Mouse (Mus musculus): ENCODE results near the gene Apoh. TPM values are rescaled to one million over a fixed set of nuclear protein-coding genes. Genes with fewer than 3 reads are reported as not detected.

The Apoh gene
- total RNA-seq, 2 experiments from 2014 or later = 0.80 to 0.86 TPM

Other genes starting within 250 kb of the Apoh start
- 100 to 1,000 TPM; 230 to 239 TPM for gene Prkca, start 574 bp downstream of the Apoh start, total RNA-seq (2021)
- 10 to 100 TPM; 22.4 to 27.4 TPM for gene Cep112, start 81.8 kb downstream of the Apoh start, total RNA-seq (2021)

All from layer of hippocampus, postnatal 36 days (tissue).